ENCODE assay signal across 8 mouse cellular contexts in genomic region chr9:108565881-108566814, GRCm38 (mm10). TPM values are rescaled to one million over a fixed set of nuclear protein-coding genes. Genes with fewer than 3 reads are reported as not detected.
A peak's percentile ranks its signal among the peaks of the same experiment; 100 is the strongest.
DNase-seq lines count a peak whose midpoint lies in the region; ATAC-seq and TF ChIP-seq lines count a peak whose summit lies in the region.

No protein-coding gene starts in this region.

- peaks cover 11% of the 10 kb centered on the region for H3K36me3 ChIP-seq in spleen, adult 2 months (ENCODE audit: control insufficient read depth, insufficient read depth, low read length)
- peaks cover 13% of the 10 kb centered on the region for H3K36me3 ChIP-seq in midbrain, embryonic 16.5 days (ENCODE audit: control insufficient read depth, insufficient read depth, low read length)

- no peaks in the 10 kb centered on the region for H3K9me3 ChIP-seq in midbrain, embryonic 16.5 days (replicated peaks; ENCODE audit: control insufficient read depth, low read length, poor library complexity, severe bottlenecking)

- peak overlapping the region; percentile 86 for H3K27ac ChIP-seq in spleen, adult 2 months (ENCODE audit: insufficient read depth, low read length)
- H3K27ac ChIP-seq in midbrain, embryonic 16.5 days (ENCODE audit: low read length) = peak overlapping the region; percentile 99

- no peak for TF ChIP-seq CTCF in spleen, adult 2 months (IDR thresholded peaks at IDR 0.05; ENCODE audit: extremely low read depth, insufficient read depth, insufficient read length, insufficient replicate concordance)

- no peaks in the 10 kb centered on the region for H3K27me3 ChIP-seq in spleen, adult 2 months (ENCODE audit: control insufficient read depth, insufficient read depth, low read length)
- H3K27me3 ChIP-seq in midbrain, embryonic 16.5 days (ENCODE audit: control insufficient read depth, insufficient read depth, low read depth, low read length) = no peaks in the 10 kb centered on the region

- DNase-seq in adrenal gland, postnatal 25 days = peak; percentile 10
- DNase-seq in adrenal gland, postnatal 10 days = no peak
- no peak for DNase-seq in spleen, adult 2 months (ENCODE audit: low read depth in 1 of 2, low spot score in 2 of 2)
- DNase-seq in spleen, postnatal 10 days (ENCODE audit: low spot score in 2 of 2) = no peak
- DNase-seq in induced T-regulatory cell, adult 2 months (ENCODE audit: low read depth) = peak; percentile 32
- DNase-seq in layer of hippocampus, postnatal 14 days (ENCODE audit: low spot score in 2 of 2) = no peak
- no peak for DNase-seq in left cerebral cortex, adult 18-20 months (ENCODE audit: low spot score in 2 of 2)

- 14% methylated on average over 35 of the region's 35 CpGs for WGBS in spleen, adult 2 months
- 12% methylated on average over 35 of the region's 35 CpGs for WGBS in midbrain, embryonic 16.5 days

- peaks cover 15% of the 10 kb centered on the region for H3K4me1 ChIP-seq in spleen, adult 2 months (ENCODE audit: control insufficient read depth, insufficient read depth, insufficient read length)
- H3K4me1 ChIP-seq in midbrain, embryonic 16.5 days (ENCODE audit: control insufficient read depth, insufficient read depth, low read length) = peaks cover 37% of the 10 kb centered on the region

- TF ChIP-seq POLR2A in spleen, adult 2 months (IDR thresholded peaks at IDR 0.05; ENCODE audit: low read depth, low read length) = no peak

- no peak for ATAC-seq in midbrain, embryonic 16.5 days

- H3K4me3 ChIP-seq in spleen, adult 2 months (ENCODE audit: extremely low read depth, insufficient read depth, insufficient read length) = peak overlapping the region; percentile 88
- H3K4me3 ChIP-seq in midbrain, embryonic 16.5 days (ENCODE audit: low read depth, low read length) = peak overlapping the region; percentile 79

- H3K4me2 ChIP-seq in midbrain, embryonic 16.5 days (ENCODE audit: low read length) = peak overlapping the region; percentile 98

- H3K9ac ChIP-seq in midbrain, embryonic 16.5 days (ENCODE audit: low read depth, low read length) = peak overlapping the region; percentile 91

RNA-seq across cellular contexts. Expression of gene Ndufaf3, which starts 1.1 kb away (rescaled TPM):
- total RNA-seq in adrenal gland, postnatal 25 days (2021) = 59.8 and 65.9 TPM in 2 replicates
- total RNA-seq in adrenal gland, postnatal 10 days (2021) = 10 to 100 TPM; 64.1 to 68.2 TPM
- 23.1 and 27.1 TPM in 2 replicates for polyA plus RNA-seq in spleen, adult 2 months (2012; rRNA removed)
- polyA plus RNA-seq in midbrain, embryonic 16.5 days (2015; fragmentation: Nextera tagmentation; extraction: Ambion mirVana) = 77.2 and 79.4 TPM in 2 replicates
- total RNA-seq in layer of hippocampus, postnatal 14 days (2021) = 10 to 100 TPM; 52.0 to 54.6 TPM
- 10 to 100 TPM; 53.8 to 70.6 TPM for total RNA-seq in left cerebral cortex, adult 18-20 months (2021)

RNA-seq across cellular contexts. Expression of gene Dalrd3, which starts 3.5 kb away (rescaled TPM):
- total RNA-seq in adrenal gland, postnatal 25 days (2021) = 79.2 and 85.4 TPM in 2 replicates
- 10 to 100 TPM; 42.3 to 51.9 TPM for total RNA-seq in adrenal gland, postnatal 10 days (2021)
- polyA plus RNA-seq in spleen, adult 2 months (2012; rRNA removed) = 187 and 225 TPM in 2 replicates
- polyA plus RNA-seq in midbrain, embryonic 16.5 days (2015; fragmentation: Nextera tagmentation; extraction: Ambion mirVana) = 350 and 361 TPM in 2 replicates
- total RNA-seq in layer of hippocampus, postnatal 14 days (2021) = 10 to 100 TPM; 76.0 to 86.5 TPM
- 100 to 1,000 TPM in 1 of 2 experiments, 10 to 100 TPM in 1; 85.1 to 102 TPM for total RNA-seq in left cerebral cortex, adult 18-20 months (2021)

RNA-seq across cellular contexts. Expression of gene Impdh2, which starts 6.1 kb away (rescaled TPM):
- total RNA-seq in adrenal gland, postnatal 25 days (2021) = 66.3 and 95.0 TPM in 2 replicates
- 10 to 100 TPM; 80.6 to 83.7 TPM for total RNA-seq in adrenal gland, postnatal 10 days (2021)
- polyA plus RNA-seq in spleen, adult 2 months (2012; rRNA removed) = 106 and 107 TPM in 2 replicates
- 92.7 and 93.9 TPM in 2 replicates for polyA plus RNA-seq in midbrain, embryonic 16.5 days (2015; fragmentation: Nextera tagmentation; extraction: Ambion mirVana)
- 10 to 100 TPM; 61.3 to 70.1 TPM for total RNA-seq in layer of hippocampus, postnatal 14 days (2021)
- total RNA-seq in left cerebral cortex, adult 18-20 months (2021) = 10 to 100 TPM; 46.7 to 47.7 TPM

RNA-seq across cellular contexts. Expression of gene Wdr6, which starts 12.4 kb away (rescaled TPM):
- total RNA-seq in adrenal gland, postnatal 25 days (2021) = 90.9 and 141 TPM in 2 replicates
- total RNA-seq in adrenal gland, postnatal 10 days (2021) = 100 to 1,000 TPM in 1 of 2 experiments, 10 to 100 TPM in 1; 93.8 to 126 TPM
- 36.0 and 44.4 TPM in 2 replicates for polyA plus RNA-seq in spleen, adult 2 months (2012; rRNA removed)
- polyA plus RNA-seq in midbrain, embryonic 16.5 days (2015; fragmentation: Nextera tagmentation; extraction: Ambion mirVana) = 420 and 427 TPM in 2 replicates
- total RNA-seq in layer of hippocampus, postnatal 14 days (2021) = 100 to 1,000 TPM; 172 to 180 TPM
- 100 to 1,000 TPM in 1 of 2 experiments, 10 to 100 TPM in 1; 96.3 to 126 TPM for total RNA-seq in left cerebral cortex, adult 18-20 months (2021)

RNA-seq across cellular contexts. Expression of gene P4htm, which starts 31.3 kb away (rescaled TPM):
- total RNA-seq in adrenal gland, postnatal 25 days (2021) = 8.7 and 10.5 TPM in 2 replicates
- total RNA-seq in adrenal gland, postnatal 10 days (2021) = 1 to 10 TPM; 6.1 to 9.6 TPM
- 5.9 and 7.9 TPM in 2 replicates for polyA plus RNA-seq in spleen, adult 2 months (2012; rRNA removed)
- polyA plus RNA-seq in midbrain, embryonic 16.5 days (2015; fragmentation: Nextera tagmentation; extraction: Ambion mirVana) = 39.2 and 43.1 TPM in 2 replicates
- total RNA-seq in layer of hippocampus, postnatal 14 days (2021) = 10 to 100 TPM; 64.2 to 64.5 TPM
- total RNA-seq in left cerebral cortex, adult 18-20 months (2021) = 10 to 100 TPM; 91.8 to 92.3 TPM

Comparison
In these comparisons a context has a peak if more than half of its experiments do, and no peak if none do; other contexts are left out.
1. DNase-seq: peak in adrenal gland, postnatal 25 days (single experiment) and induced T-regulatory cell, adult 2 months (single experiment); none in adrenal gland, postnatal 10 days (single experiment), spleen, adult 2 months (0 of 2), spleen, postnatal 10 days (0 of 2), layer of hippocampus, postnatal 14 days (0 of 2) and left cerebral cortex, adult 18-20 months (0 of 2).